Mouse (Mus musculus) brain, embryonic 14.5 days (tissue): ENCODE measurements around the gene Ubald2.

Experiments
- CTCF ChIP-seq: fragments of 200-500 bp; IDR thresholded peaks from 2 replicates; pipeline ENCODE4 v1.5.1; 2012; ENCODE audit warnings: inconsistent platforms, mild to moderate bottlenecking, moderate library complexity, borderline replicate concordance; ENCODE audit not compliant: insufficient read depth, insufficient read length; ENCODE audit errors: extremely low read depth
- POLR2A ChIP-seq: fragments of 200-500 bp; IDR thresholded peaks from 2 replicates; pipeline ENCODE4 v1.6.1; 2012; ENCODE audit warnings: mild to moderate bottlenecking, inconsistent platforms, borderline replicate concordance; ENCODE audit not compliant: poor library complexity, insufficient read depth, insufficient read length, severe bottlenecking; ENCODE audit errors: extremely low read depth

DNA sequence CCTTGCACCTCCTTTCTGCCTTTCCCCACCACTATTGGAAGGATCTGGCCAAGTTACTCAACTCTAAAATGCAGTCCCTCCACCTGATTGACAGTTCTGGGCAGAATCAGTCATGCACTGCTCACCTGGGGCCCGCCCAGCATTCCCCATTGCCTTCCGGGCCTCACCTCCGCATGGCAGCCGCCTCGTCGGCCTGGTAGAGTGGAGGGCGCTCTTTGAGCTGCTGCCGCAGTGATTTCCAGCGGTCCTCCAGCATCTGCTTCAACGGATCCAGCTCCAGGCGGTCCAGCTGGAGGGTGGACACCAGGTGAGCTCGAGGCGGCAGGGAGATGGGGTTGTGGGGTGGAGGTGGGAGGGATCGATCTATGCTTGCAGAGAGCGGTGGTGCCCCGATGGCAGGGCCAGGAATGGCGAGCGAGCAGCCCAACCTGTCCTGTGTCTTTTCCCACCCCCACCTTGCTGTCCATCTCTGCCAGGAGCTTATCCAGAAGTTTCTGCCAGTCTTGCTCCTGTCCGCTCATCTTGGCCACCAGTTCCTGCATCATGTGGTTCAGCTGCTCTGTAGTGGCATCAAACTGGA lies 12.5 kb downstream of the Ubald2 start:
- TF ChIP-seq CTCF (no peak), POLR2A (no peak)
